Mouse (Mus musculus) myocyte (in vitro differentiated cells): ENCODE measurements around the gene Mgat3. TPM values are rescaled to one million over a fixed set of nuclear protein-coding genes. Genes with fewer than 3 reads are reported as not detected.

Experiments used
- H3K27me3 ChIP-seq: one replicate; pipeline ENCODE4 v1.6.1; 2011; ENCODE audit not compliant: control insufficient read depth, insufficient read depth, insufficient read length
- H3K36me3 ChIP-seq: one replicate; pipeline ENCODE4 v1.6.1; 2011; ENCODE audit not compliant: control insufficient read depth, insufficient read depth
- H3K4me2 ChIP-seq: one replicate; pipeline ENCODE4 v1.6.1; 2011; ENCODE audit warnings: low read depth, control low read depth
- H3K4me3 ChIP-seq: one replicate; pipeline ENCODE4 v1.5.1; 2011; ENCODE audit warnings: mild to moderate bottlenecking, control low read depth, moderate library complexity
- H3K79me2 ChIP-seq: one replicate; pipeline ENCODE4 v1.6.1; 2011; ENCODE audit not compliant: control insufficient read depth, insufficient read depth
- H3ac ChIP-seq: one replicate; pipeline ENCODE4 v1.6.1; 2011; ENCODE audit not compliant: control insufficient read depth, insufficient read length
- CEBPB ChIP-seq: IDR thresholded peaks from 2 replicates; pipeline ENCODE4 v1.6.1; 2011; ENCODE audit warnings: mild to moderate bottlenecking, moderate library complexity; ENCODE audit not compliant: poor library complexity, insufficient read depth, severe bottlenecking
- E2F4 ChIP-seq: IDR thresholded peaks from one replicate; pipeline ENCODE4 v1.6.1; 2011; ENCODE audit warnings: mild to moderate bottlenecking, control low read depth, moderate library complexity; ENCODE audit not compliant: insufficient read depth
- MAX ChIP-seq: IDR thresholded peaks from one replicate; pipeline ENCODE4 v1.6.1; 2011; ENCODE audit warnings: low read depth, mild to moderate bottlenecking, control low read depth
- MYOD1 ChIP-seq, 3 experiments: IDR thresholded peaks; one replicate each; pipeline ENCODE4 v1.6.1; 2011; ENCODE audit warnings: control low read depth in 2 of 3, low read depth in 2 of 3, mild to moderate bottlenecking in 2 of 3, moderate library complexity in 1 of 3; ENCODE audit not compliant: insufficient read length in 2 of 3, control insufficient read depth in 1 of 3
- MYOG ChIP-seq, 3 experiments: IDR thresholded peaks; one replicate each; pipeline ENCODE4 v1.6.1; 2011; ENCODE audit warnings: control low read depth in 2 of 3, low read depth in 2 of 3, mild to moderate bottlenecking in 2 of 3; ENCODE audit not compliant: insufficient read length in 2 of 3, control insufficient read depth in 1 of 3, insufficient read depth in 1 of 3
- POLR2A ChIP-seq: IDR thresholded peaks from one replicate; pipeline ENCODE4 v1.6.1; 2011; ENCODE audit warnings: low read depth, mild to moderate bottlenecking, control low read depth, moderate library complexity; ENCODE audit not compliant: insufficient read length
- POLR2AphosphoS2 ChIP-seq: IDR thresholded peaks from one replicate; pipeline ENCODE4 v1.6.1; 2011; ENCODE audit warnings: low read depth, control low read depth; ENCODE audit not compliant: insufficient read length
- REST ChIP-seq: IDR thresholded peaks from one replicate; pipeline ENCODE4 v1.6.1; 2011; ENCODE audit warnings: mild to moderate bottlenecking, control low read depth, moderate library complexity; ENCODE audit not compliant: insufficient read depth, insufficient read length
- SRF ChIP-seq: IDR thresholded peaks from one replicate; pipeline ENCODE4 v1.6.1; 2011; ENCODE audit warnings: low read depth; ENCODE audit not compliant: control insufficient read depth, insufficient read length
- TCF12 ChIP-seq: IDR thresholded peaks from one replicate; pipeline ENCODE4 v1.6.1; 2011; ENCODE audit warnings: mild to moderate bottlenecking, control low read depth; ENCODE audit not compliant: poor library complexity, insufficient read depth, severe bottlenecking
- TCF3 ChIP-seq: IDR thresholded peaks from one replicate; pipeline ENCODE4 v1.6.1; 2011; ENCODE audit warnings: low read depth, control low read depth; ENCODE audit not compliant: insufficient read length
- USF1 ChIP-seq: IDR thresholded peaks from one replicate; pipeline ENCODE4 v1.6.1; 2011; ENCODE audit warnings: low read depth, mild to moderate bottlenecking, control low read depth, moderate library complexity
- polyA plus RNA-seq: library from polyadenylated mRNA; unstranded; fragments of >200 nt; fragmentation: generic; extraction: Trizol; gene quantifications from one replicate; pipeline ENCODE4 v1.2.1, GENCODE M21; 2012; ENCODE audit warnings: missing spikeins

The Mgat3 gene
- polyA plus RNA-seq, 1 experiment, result 9.7 TPM

GRCm38 (mm10) chr15:80171286-80171685 lies 2.2 kb upstream of the Mgat3 start:
- no peak overlapping the region for H3K4me3 ChIP-seq
- H3K36me3 ChIP-seq, result no peaks in the 10 kb centered on the region
- H3K27me3 ChIP-seq, result no peaks in the 10 kb centered on the region
- peak in 1 of 3 experiments; percentile 6 for TF ChIP-seq MYOD1 (IDR thresholded peaks at IDR 0.05; ENCODE audit: control insufficient read depth in 1 of 3, insufficient read length in 2 of 3, low read depth in 2 of 3)
- TF ChIP-seq POLR2AphosphoS2, result no peak
- no peak for TF ChIP-seq TCF12
- no peak for TF ChIP-seq MAX
- H3ac ChIP-seq, result no peak overlapping the region
- peak overlapping the region; percentile 73 for H3K4me2 ChIP-seq
- H3K79me2 ChIP-seq, result peaks cover 13% of the 10 kb centered on the region

- Histone ChIP-seq H3K4me3 (no peak overlapping the region), H3K36me3 (no peaks in the 10 kb centered on the region), H3ac (no peak overlapping the region), H3K79me2 (peaks cover 15% of the 10 kb centered on the region), H3K27me3 (no peaks in the 10 kb centered on the region), H3K4me2 (peak overlapping the region; percentile 73)
- no peak for TF ChIP-seq USF1
- no peak for TF ChIP-seq SRF
- no peak for TF ChIP-seq CEBPB
- no peak for TF ChIP-seq MYOD1 (IDR thresholded peaks at IDR 0.05; ENCODE audit: control insufficient read depth in 1 of 3, insufficient read length in 2 of 3, low read depth in 2 of 3)
- no peak for TF ChIP-seq POLR2A
- TF ChIP-seq E2F4, result no peak
- no peak for TF ChIP-seq TCF3
- TF ChIP-seq POLR2AphosphoS2, result no peak
Measured at GRCm38 (mm10) chr15:80171791-80172190, 1.7 kb upstream of the Mgat3 start.

- Histone ChIP-seq H3K27me3 (no peaks in the 10 kb centered on the region), H3K4me2 (peak overlapping the region; percentile 61), H3ac (peak overlapping the region; percentile 72), H3K79me2 (peaks cover 18% of the 10 kb centered on the region), H3K4me3 (peak overlapping the region; percentile 25), H3K36me3 (no peaks in the 10 kb centered on the region)
- TF ChIP-seq MYOG (IDR thresholded peaks at IDR 0.05; ENCODE audit: control insufficient read depth in 1 of 3, insufficient read depth in 1 of 3, insufficient read length in 2 of 3, low read depth in 2 of 3) (peak in 1 of 3 experiments; percentile 34), POLR2AphosphoS2 (no peak)
Measured at GRCm38 (mm10) chr15:80173781-80174597, 468 bp downstream of the Mgat3 start.

- TF ChIP-seq TCF12 (no peak), SRF (no peak), MAX (no peak), TCF3 (no peak), MYOG (IDR thresholded peaks at IDR 0.05; ENCODE audit: control insufficient read depth in 1 of 3, insufficient read depth in 1 of 3, insufficient read length in 2 of 3, low read depth in 2 of 3) (no peak), MYOD1 (IDR thresholded peaks at IDR 0.05; ENCODE audit: control insufficient read depth in 1 of 3, insufficient read length in 2 of 3, low read depth in 2 of 3) (no peak), CEBPB (no peak), REST (no peak), USF1 (no peak), POLR2AphosphoS2 (no peak), E2F4 (no peak)
- Histone ChIP-seq H3K36me3 (no peaks in the 10 kb centered on the region), H3K4me3 (peak overlapping the region; percentile 25), H3K4me2 (peak overlapping the region; percentile 61), H3K27me3 (no peaks in the 10 kb centered on the region), H3ac (peak overlapping the region; percentile 72), H3K79me2 (peaks cover 18% of the 10 kb centered on the region)
Measured at GRCm38 (mm10) chr15:80174598-80174875, 1.0 kb downstream of the Mgat3 start.

- TF ChIP-seq SRF (no peak), MAX (no peak), E2F4 (no peak), POLR2A (no peak), POLR2AphosphoS2 (no peak)
- H3K4me3 ChIP-seq, result no peak overlapping the region
- no peaks in the 10 kb centered on the region for H3K27me3 ChIP-seq
- no peak overlapping the region for H3ac ChIP-seq
- peaks cover 18% of the 10 kb centered on the region for H3K79me2 ChIP-seq
- no peaks in the 10 kb centered on the region for H3K36me3 ChIP-seq
- peak overlapping the region; percentile 61 for H3K4me2 ChIP-seq
Measured at GRCm38 (mm10) chr15:80175316-80175715, 1.8 kb downstream of the Mgat3 start.
